Mouse (Mus musculus): ENCODE measurements at regions not wholly inside any gene's neighbourhood (a gene's known extent, or its start where the extent isn't known, plus 50 kb on each side); places are given as distances from the start of the nearest gene placed in this dataset.

GRCm38 (mm10) chr12:79983232-79983631 lies 129.6 kb downstream of the Zfp36l1 start:
- TF ChIP-seq CTCF (IDR thresholded peaks at IDR 0.05; ENCODE audit: borderline replicate concordance, extremely low read depth, insufficient read depth, insufficient read length) (no peak), POLR2A (IDR thresholded peaks at IDR 0.05; ENCODE audit: borderline replicate concordance, extremely low read depth, insufficient read depth, insufficient read length, poor library complexity, severe bottlenecking) (no peak)
